Comparison of ENCODE assay signal across 8 mouse cellular contexts in genomic region chr4:148557766-148558165, GRCm38 (mm10). TPM values are rescaled to one million over a fixed set of nuclear protein-coding genes. Genes with fewer than 3 reads are reported as not detected.
DNase-seq lines count a peak whose midpoint lies in the region; ATAC-seq and TF ChIP-seq lines count a peak whose summit lies in the region.

No protein-coding gene starts in this region.

- H3K27me3 ChIP-seq in kidney, embryonic 16.5 days (ENCODE audit: insufficient read depth, low read length): no peaks in the 10 kb centered on the region
- H3K27me3 ChIP-seq in embryonic facial prominence, embryonic 10.5 days (replicated peaks; ENCODE audit: low read depth, poor library complexity, severe bottlenecking): no peaks in the 10 kb centered on the region
- no peaks in the 10 kb centered on the region for H3K27me3 ChIP-seq in hindbrain, postnatal 0 days (ENCODE audit: insufficient read depth, low read length)
- no peaks in the 10 kb centered on the region for H3K27me3 ChIP-seq in midbrain, embryonic 15.5 days (replicated peaks)

- H3K36me3 ChIP-seq in kidney, embryonic 16.5 days (ENCODE audit: insufficient read depth, low read length): peaks cover 56% of the 10 kb centered on the region
- H3K36me3 ChIP-seq in embryonic facial prominence, embryonic 10.5 days (replicated peaks): peaks cover 75% of the 10 kb centered on the region
- H3K36me3 ChIP-seq in hindbrain, postnatal 0 days (ENCODE audit: insufficient read depth, low read length): peaks cover 55% of the 10 kb centered on the region
- H3K36me3 ChIP-seq in midbrain, embryonic 15.5 days (replicated peaks): peaks cover 59% of the 10 kb centered on the region

- peak overlapping the region; percentile 99 for H3K9ac ChIP-seq in kidney, embryonic 16.5 days (replicated peaks; ENCODE audit: low read length)
- peak overlapping the region; percentile 81 for H3K9ac ChIP-seq in hindbrain, postnatal 0 days (replicated peaks; ENCODE audit: low read length)
- peak overlapping the region; percentile 98 for H3K9ac ChIP-seq in midbrain, embryonic 15.5 days

- 27% methylated on average over 6 of the region's 6 CpGs for WGBS in kidney, embryonic 16.5 days
- WGBS in embryonic facial prominence, embryonic 10.5 days: 35% methylated on average over 6 of the region's 6 CpGs
- WGBS in hindbrain, postnatal 0 days: 30% methylated on average over 6 of the region's 6 CpGs
- WGBS in midbrain, embryonic 15.5 days: 29% methylated on average over 6 of the region's 6 CpGs

- peak overlapping the region; percentile 92 for H3K27ac ChIP-seq in kidney, embryonic 16.5 days (ENCODE audit: low read length)
- H3K27ac ChIP-seq in embryonic facial prominence, embryonic 10.5 days (replicated peaks): peak overlapping the region; percentile 98
- peak overlapping the region; percentile 91 for H3K27ac ChIP-seq in hindbrain, postnatal 0 days
- peak overlapping the region; percentile 97 for H3K27ac ChIP-seq in midbrain, embryonic 15.5 days

- no peak for DNase-seq in kidney, postnatal 36 days
- no peak for DNase-seq in embryonic facial prominence, embryonic 10.5 days (ENCODE audit: low spot score)
- no peak for DNase-seq in hindbrain, postnatal 0 days (ENCODE audit: low spot score)
- DNase-seq in right cerebral cortex, adult 2 months (ENCODE audit: low spot score in 2 of 2): no peak
- no peak for DNase-seq in urinary bladder, postnatal 25 days (ENCODE audit: low spot score)
- no peak for DNase-seq in spleen, adult 18-20 months

- no peaks in the 10 kb centered on the region for H3K9me3 ChIP-seq in kidney, embryonic 16.5 days (ENCODE audit: low read length)
- H3K9me3 ChIP-seq in embryonic facial prominence, embryonic 10.5 days: no peaks in the 10 kb centered on the region
- no peaks in the 10 kb centered on the region for H3K9me3 ChIP-seq in hindbrain, postnatal 0 days (ENCODE audit: low read length)
- H3K9me3 ChIP-seq in midbrain, embryonic 15.5 days: no peaks in the 10 kb centered on the region

- H3K4me3 ChIP-seq in kidney, embryonic 16.5 days (ENCODE audit: low read length): peak overlapping the region; percentile 89
- H3K4me3 ChIP-seq in embryonic facial prominence, embryonic 10.5 days: peak overlapping the region; percentile 82
- peak overlapping the region; percentile 76 for H3K4me3 ChIP-seq in hindbrain, postnatal 0 days (ENCODE audit: low read length)
- H3K4me3 ChIP-seq in midbrain, embryonic 15.5 days: peak overlapping the region; percentile 97

- peak overlapping the region; percentile 63 for H3K4me2 ChIP-seq in kidney, embryonic 16.5 days (replicated peaks; ENCODE audit: low read depth, low read length)
- peak overlapping the region; percentile 71 for H3K4me2 ChIP-seq in hindbrain, postnatal 0 days (ENCODE audit: low read depth, low read length)
- H3K4me2 ChIP-seq in midbrain, embryonic 15.5 days: peak overlapping the region; percentile 63

- TF ChIP-seq CTCF in hindbrain, postnatal 0 days (IDR thresholded peaks at IDR 0.05; ENCODE audit: low read depth): no peak

- H3K4me1 ChIP-seq in kidney, embryonic 16.5 days (ENCODE audit: insufficient read depth, low read length): peaks cover 5% of the 10 kb centered on the region; the same call in 1 of the 2 replicates
- peaks cover 8% of the 10 kb centered on the region; the same call in 1 of the 2 replicates for H3K4me1 ChIP-seq in embryonic facial prominence, embryonic 10.5 days
- peaks cover 4% of the 10 kb centered on the region; the same call in 1 of the 2 replicates for H3K4me1 ChIP-seq in hindbrain, postnatal 0 days (ENCODE audit: insufficient read depth, low read length)
- peaks cover 12% of the 10 kb centered on the region for H3K4me1 ChIP-seq in midbrain, embryonic 15.5 days

- no peak for ATAC-seq in kidney, embryonic 16.5 days (ENCODE audit: low FRiP score, low TSS enrichment)
- ATAC-seq in hindbrain, postnatal 0 days: no peak; the same call in 1 of the 2 replicates
- peak; percentile 55 for ATAC-seq in midbrain, embryonic 15.5 days (replicated peaks)

RNA-seq across cellular contexts. Expression of gene Exosc10, which starts 0.5 kb away (rescaled TPM):
- 95.2 and 99.9 TPM in 2 replicates for polyA plus RNA-seq in kidney, embryonic 16.5 days (2015; fragmentation: Nextera tagmentation; extraction: Ambion mirVana)
- 98.8 and 108 TPM in 2 replicates for polyA plus RNA-seq in embryonic facial prominence, embryonic 10.5 days (2016; fragmentation: Nextera tagmentation; extraction: Ambion mirVana)
- 69.5 and 72.0 TPM in 2 replicates for total RNA-seq in hindbrain, postnatal 0 days (2014; rRNA removed)
- 67.8 and 68.1 TPM in 2 replicates for polyA plus RNA-seq in hindbrain, postnatal 0 days (2015; fragmentation: Nextera tagmentation; extraction: Ambion mirVana)
- polyA plus RNA-seq in midbrain, embryonic 15.5 days (2015; fragmentation: Nextera tagmentation; extraction: Ambion mirVana): 94.7 and 99.4 TPM in 2 replicates

RNA-seq across cellular contexts. Expression of gene Srm, which starts 33.5 kb away (rescaled TPM):
- 187 and 188 TPM in 2 replicates for polyA plus RNA-seq in kidney, embryonic 16.5 days (2015; fragmentation: Nextera tagmentation; extraction: Ambion mirVana)
- polyA plus RNA-seq in embryonic facial prominence, embryonic 10.5 days (2016; fragmentation: Nextera tagmentation; extraction: Ambion mirVana): 248 and 267 TPM in 2 replicates
- total RNA-seq in hindbrain, postnatal 0 days (2014; rRNA removed): 77.6 and 83.0 TPM in 2 replicates
- polyA plus RNA-seq in hindbrain, postnatal 0 days (2015; fragmentation: Nextera tagmentation; extraction: Ambion mirVana): 142 and 143 TPM in 2 replicates
- polyA plus RNA-seq in midbrain, embryonic 15.5 days (2015; fragmentation: Nextera tagmentation; extraction: Ambion mirVana): 160 and 173 TPM in 2 replicates

RNA-seq across cellular contexts. Expression of gene Masp2, which starts 44.6 kb away (rescaled TPM):
- 0.27 and 0.52 TPM in 2 replicates for polyA plus RNA-seq in kidney, embryonic 16.5 days (2015; fragmentation: Nextera tagmentation; extraction: Ambion mirVana)
- polyA plus RNA-seq in embryonic facial prominence, embryonic 10.5 days (2016; fragmentation: Nextera tagmentation; extraction: Ambion mirVana): 0.35 TPM in 1 of 2 replicates, not detected in the other
- total RNA-seq in hindbrain, postnatal 0 days (2014; rRNA removed): 0.26 and 0.40 TPM in 2 replicates
- polyA plus RNA-seq in hindbrain, postnatal 0 days (2015; fragmentation: Nextera tagmentation; extraction: Ambion mirVana): 0.49 TPM in 2 replicates
- polyA plus RNA-seq in midbrain, embryonic 15.5 days (2015; fragmentation: Nextera tagmentation; extraction: Ambion mirVana): 0.74 and 0.80 TPM in 2 replicates

RNA-seq across cellular contexts. Expression of gene Angptl7, which starts 57.5 kb away (rescaled TPM):
- 1.8 and 2.0 TPM in 2 replicates for polyA plus RNA-seq in kidney, embryonic 16.5 days (2015; fragmentation: Nextera tagmentation; extraction: Ambion mirVana)
- polyA plus RNA-seq in embryonic facial prominence, embryonic 10.5 days (2016; fragmentation: Nextera tagmentation; extraction: Ambion mirVana): 0.23 and 0.37 TPM in 2 replicates
- total RNA-seq in hindbrain, postnatal 0 days (2014; rRNA removed): 0.21 TPM in 1 of 2 replicates, not detected in the other
- polyA plus RNA-seq in hindbrain, postnatal 0 days (2015; fragmentation: Nextera tagmentation; extraction: Ambion mirVana): 0.31 and 0.44 TPM in 2 replicates
- polyA plus RNA-seq in midbrain, embryonic 15.5 days (2015; fragmentation: Nextera tagmentation; extraction: Ambion mirVana): 0.36 and 0.45 TPM in 2 replicates
